Mouse (Mus musculus) urinary bladder, postnatal 10 days (tissue): ENCODE results near the gene Ipo11.

Experiments used
- DNase-seq: peaks from one replicate; pipeline ENCODE4 v3.0.0; 2022; ENCODE audit warnings: low spot score

Ipo11 gene

GRCm38 (mm10) chr13:106904637-106905036 is 32.1 kb downstream of the Ipo11 start:
- no peak for DNase-seq

GRCm38 (mm10) chr13:106894284-106894683 is 42.5 kb downstream of the Ipo11 start:
- no peak for DNase-seq

GRCm38 (mm10) chr13:106893701-106894100 is 43.1 kb downstream of the Ipo11 start:
- no peak for DNase-seq

GRCm38 (mm10) chr13:106893196-106893595 is 43.6 kb downstream of the Ipo11 start:
- no peak for DNase-seq

- no peak for DNase-seq
Observed at GRCm38 (mm10) chr13:106887364-106887763, 49.4 kb downstream of the Ipo11 start.

- DNase-seq: no peak
Observed at GRCm38 (mm10) chr13:106884249-106884648, 52.5 kb downstream of the Ipo11 start.

GRCm38 (mm10) chr13:106876278-106876677 is 60.5 kb downstream of the Ipo11 start:
- no peak for DNase-seq

GRCm38 (mm10) chr13:106865547-106865946 is 71.2 kb downstream of the Ipo11 start:
- DNase-seq: no peak

GRCm38 (mm10) chr13:106858779-106859178 is 78.0 kb downstream of the Ipo11 start:
- DNase-seq: no peak

- DNase-seq: no peak
Observed at GRCm38 (mm10) chr13:106856556-106856955, 80.2 kb downstream of the Ipo11 start.

- no peak for DNase-seq
Observed at GRCm38 (mm10) chr13:106847534-106847933, 89.2 kb downstream of the Ipo11 start.

- DNase-seq: no peak
Observed at GRCm38 (mm10) chr13:106844928-106845327, 91.8 kb downstream of the Ipo11 start.

GRCm38 (mm10) chr13:106842542-106842941 is 94.2 kb downstream of the Ipo11 start:
- no peak for DNase-seq

- DNase-seq: no peak
Observed at GRCm38 (mm10) chr13:106838778-106839177, 98.0 kb downstream of the Ipo11 start.

GRCm38 (mm10) chr13:106836527-106836879 is 100.3 kb downstream of the Ipo11 start:
- no peak for DNase-seq

- DNase-seq: no peak
Observed at GRCm38 (mm10) chr13:106835844-106836526, 100.8 kb downstream of the Ipo11 start.

GRCm38 (mm10) chr13:106830029-106830428 is 106.7 kb downstream of the Ipo11 start:
- DNase-seq: no peak

GRCm38 (mm10) chr13:106829327-106829997 is 107.3 kb downstream of the Ipo11 start:
- no peak for DNase-seq

- DNase-seq: no peak
Observed at GRCm38 (mm10) chr13:106825618-106826017, 111.1 kb downstream of the Ipo11 start.

GRCm38 (mm10) chr13:106823875-106824191 is 112.9 kb downstream of the Ipo11 start:
- no peak for DNase-seq

GRCm38 (mm10) chr13:106823121-106823874 is 113.5 kb downstream of the Ipo11 start:
- DNase-seq: no peak

- no peak for DNase-seq
Observed at GRCm38 (mm10) chr13:106820149-106820548, 116.6 kb downstream of the Ipo11 start.

GRCm38 (mm10) chr13:106819749-106820148 is 117.0 kb downstream of the Ipo11 start:
- DNase-seq: no peak
